Mouse (Mus musculus): Measurements from ENCODE around the gene Abi3.

DNA sequence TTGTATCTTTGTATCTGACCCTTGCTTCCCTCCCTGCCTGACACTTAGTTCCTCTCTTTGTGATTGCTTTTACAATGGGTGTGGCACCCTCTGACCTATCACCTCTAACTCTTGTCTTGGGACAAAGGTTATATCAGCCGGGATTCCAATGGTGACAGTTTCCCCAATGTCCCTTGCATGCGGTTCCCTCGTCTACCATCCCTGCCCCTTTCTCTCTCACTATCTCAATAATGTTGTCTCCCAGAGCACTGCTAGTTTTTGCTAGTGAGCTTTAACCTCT is 15.2 kb downstream of the Abi3 start:
- peak; percentile 22; the same call in 1 of the 2 replicates for TF ChIP-seq POLR2A (IDR thresholded peaks at IDR 0.05; ENCODE audit: borderline replicate concordance, extremely low read depth, low read depth, low read length)
- no peak for TF ChIP-seq CTCF (IDR thresholded peaks at IDR 0.05; ENCODE audit: insufficient read depth, low read length)

All from lung, adult 2 months (tissue).